Mouse (Mus musculus) heart, embryonic 14.5 days (tissue): Measurements from ENCODE around the gene Sox15. TPM values are rescaled to one million over a fixed set of nuclear protein-coding genes. Genes with fewer than 3 reads are reported as not detected.

Experiments used
- ATAC-seq: fragments of 200-750 bp; cut with Nextera tagmentation; 2 replicates; pipeline ENCODE4 v1.8.0; 2017; ENCODE audit warnings: low read depth, moderate TSS enrichment; ENCODE audit not compliant: insufficient number of reproducible peaks, insufficient read depth, low FRiP score
- H3K27ac ChIP-seq, 2 experiments: fragments of 200-500 bp in 1 of 2; fragments of 300-500 bp in 1 of 2; sonication (generic) in 1 of 2; replicated peaks in 1 of 2; 2 replicates each; pipeline ENCODE4 v1.5.1; 2012 to 2014; ENCODE audit warnings: low read depth in 2 of 2, low read length in 2 of 2, control low read depth in 1 of 2, mild to moderate bottlenecking in 1 of 2, mixed read lengths in 1 of 2; ENCODE audit not compliant: control insufficient read depth in 1 of 2, insufficient read depth in 1 of 2
- H3K27me3 ChIP-seq: fragments of 300-500 bp; sonication (generic); 2 replicates; pipeline ENCODE4 v1.6.1; 2014; ENCODE audit warnings: mild to moderate bottlenecking, low read length, control low read depth; ENCODE audit not compliant: control insufficient read depth, insufficient read depth
- H3K36me3 ChIP-seq: fragments of 300-500 bp; sonication (generic); 2 replicates; pipeline ENCODE4 v1.6.1; 2014; ENCODE audit warnings: mild to moderate bottlenecking, control low read depth, low read length, mixed read lengths; ENCODE audit not compliant: control insufficient read depth, insufficient read depth
- H3K4me1 ChIP-seq, 2 experiments: fragments of 200-500 bp in 1 of 2; fragments of 300-500 bp in 1 of 2; sonication (generic) in 1 of 2; 2 replicates each; pipeline ENCODE4 v1.6.1; 2012 to 2014; ENCODE audit warnings: low read length in 2 of 2, control low read depth in 1 of 2, mixed read lengths in 1 of 2; ENCODE audit not compliant: control insufficient read depth in 2 of 2, insufficient read depth in 2 of 2
- H3K4me2 ChIP-seq: fragments of 300-500 bp; sonication (generic); 2 replicates; pipeline ENCODE4 v1.6.1; 2014; ENCODE audit warnings: mild to moderate bottlenecking, low read length
- H3K4me3 ChIP-seq, 2 experiments: fragments of 200-500 bp in 1 of 2; fragments of 300-500 bp in 1 of 2; sonication (generic) in 1 of 2; 2 replicates each; pipeline ENCODE4 v1.5.1; 2012 to 2014; ENCODE audit warnings: low read length in 2 of 2, mild to moderate bottlenecking in 2 of 2, control low read depth in 1 of 2, low read depth in 1 of 2, moderate library complexity in 1 of 2; ENCODE audit not compliant: control insufficient read depth in 1 of 2, insufficient read depth in 1 of 2
- H3K9ac ChIP-seq: fragments of 300-500 bp; sonication (generic); 2 replicates; pipeline ENCODE4 v1.6.1; 2014; ENCODE audit warnings: mild to moderate bottlenecking, low read length
- H3K9me3 ChIP-seq: fragments of 300-500 bp; sonication (generic); 2 replicates; pipeline ENCODE4 v1.6.1; 2016; ENCODE audit warnings: low read length, control low read depth; ENCODE audit not compliant: control insufficient read depth
- WGBS: fragments of 180-500 bp; shearing (Covaris S2); extraction: QIAGEN DNeasy Blood & Tissue Kit; methylation state at CpG from one replicate; pipeline ENCODE4 v1.1.7; 2014; 5-methylcytosine and 5-hydroxymethylcytosine counted together
- polyA plus RNA-seq: library from polyadenylated mRNA; unstranded; fragments of >200 nt; fragmentation: Nextera tagmentation; extraction: Ambion mirVana; gene quantifications from 2 replicates; pipeline ENCODE4 v1.2.1, GENCODE M21; 2014

Gene Sox15
- polyA plus RNA-seq, 1 experiment from 2014 or later, result not detected

DNA sequence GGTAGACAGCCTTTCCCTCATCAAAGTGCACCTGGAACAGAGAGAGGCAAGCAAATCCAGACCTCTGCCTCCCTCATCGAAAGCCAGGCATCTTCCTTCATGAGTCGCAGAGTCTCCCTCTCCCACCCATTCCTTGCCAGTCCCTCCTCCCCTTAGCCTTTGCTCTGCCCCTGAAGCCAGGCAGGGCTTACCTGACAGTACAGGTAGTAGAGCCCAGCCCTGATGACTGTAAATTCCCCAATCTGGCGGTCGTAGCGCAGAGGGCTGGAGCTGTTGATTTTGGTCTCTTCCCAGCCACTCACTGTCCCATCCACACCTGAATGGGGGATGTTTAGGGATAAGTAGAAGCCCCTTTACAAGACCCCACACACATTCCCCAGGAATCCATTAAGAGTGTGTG lies 31.9 kb downstream of the Sox15 start:
- Histone ChIP-seq H3K27me3 (no peaks in the 10 kb centered on the region), H3K4me1 (peaks cover 16 to 23% of the 10 kb centered on the region in 2 experiments), H3K9me3 (no peaks in the 10 kb centered on the region), H3K36me3 (no peaks in the 10 kb centered on the region), H3K9ac (peak overlapping the region; percentile 50; the same call in 1 of the 2 replicates), H3K4me3 (no peak overlapping the region), H3K4me2 (no peak overlapping the region), H3K27ac (peak overlapping the region in 1 of 2 experiments; percentile 86; a peak in 1 of 4 replicates)
- ATAC-seq, result no peak
- WGBS, result 47% methylated on average over 5 of the region's 5 CpGs

DNA sequence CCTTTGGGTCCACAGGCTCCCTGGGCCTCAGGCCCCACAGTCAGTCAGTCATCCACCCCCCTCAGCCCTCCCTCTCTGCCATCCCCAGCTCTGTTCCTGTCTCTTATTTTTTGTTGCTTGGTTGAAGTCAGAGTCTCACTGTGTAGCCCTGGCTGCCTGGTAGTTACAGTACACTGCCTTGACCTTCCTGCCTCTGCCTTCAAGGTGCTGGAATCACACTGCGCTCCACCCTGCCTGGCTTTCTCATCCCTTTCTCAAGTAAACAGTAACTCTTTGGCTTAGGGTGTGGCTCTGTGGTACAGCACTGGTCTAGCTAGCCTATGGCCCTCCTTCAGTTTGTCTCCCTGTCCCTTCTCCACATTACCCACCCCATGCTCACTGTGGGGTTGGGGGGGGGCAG lies 34.8 kb downstream of the Sox15 start:
- Histone ChIP-seq H3K4me3 (no peak overlapping the region), H3K9ac (no peak overlapping the region), H3K27ac (no peak overlapping the region), H3K4me1 (peaks cover 20 to 23% of the 10 kb centered on the region in 2 experiments), H3K36me3 (no peaks in the 10 kb centered on the region), H3K27me3 (no peaks in the 10 kb centered on the region), H3K4me2 (no peak overlapping the region), H3K9me3 (no peaks in the 10 kb centered on the region)
- 95% methylated on average over 1 of the region's 1 CpGs for WGBS
- ATAC-seq, result no peak

GRCm38 (mm10) chr11:69692196-69692811 lies 37.2 kb downstream of the Sox15 start:
- H3K9ac ChIP-seq, result no peak overlapping the region
- 69% methylated on average over 9 of the region's 9 CpGs for WGBS
- H3K36me3 ChIP-seq, result no peaks in the 10 kb centered on the region
- no peak overlapping the region for H3K4me3 ChIP-seq
- no peak for ATAC-seq
- H3K4me1 ChIP-seq, result peaks cover 10 to 16% of the 10 kb centered on the region in 2 experiments
- H3K9me3 ChIP-seq, result no peaks in the 10 kb centered on the region
- no peak overlapping the region for H3K27ac ChIP-seq
- no peaks in the 10 kb centered on the region for H3K27me3 ChIP-seq
- H3K4me2 ChIP-seq, result no peak overlapping the region

DNA sequence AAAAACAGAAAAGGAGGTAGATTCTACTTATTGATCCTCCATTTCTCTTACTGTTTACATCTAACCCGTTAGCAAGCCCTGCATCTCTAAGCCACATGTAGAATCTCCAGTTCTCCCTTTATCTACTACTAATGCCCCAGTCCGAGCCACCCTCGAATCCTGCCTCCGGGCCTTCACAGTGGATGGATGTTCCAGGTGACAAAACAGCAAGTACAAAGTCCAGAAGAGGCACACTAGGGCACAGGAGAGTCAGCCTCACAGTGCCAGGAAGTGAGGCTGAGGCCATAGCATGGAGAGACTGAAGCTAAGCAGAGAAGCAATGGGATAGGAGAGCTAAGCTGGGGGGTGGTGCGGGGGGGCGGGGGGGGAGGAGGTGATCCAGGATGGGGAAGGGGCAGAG lies 37.7 kb downstream of the Sox15 start:
- no peak for ATAC-seq

GRCm38 (mm10) chr11:69693421-69693965 lies 38.4 kb downstream of the Sox15 start:
- no peak overlapping the region for H3K4me2 ChIP-seq
- no peaks in the 10 kb centered on the region for H3K36me3 ChIP-seq
- ATAC-seq, result no peak
- H3K27me3 ChIP-seq, result no peaks in the 10 kb centered on the region
- H3K4me1 ChIP-seq, result peaks cover 10 to 16% of the 10 kb centered on the region in 2 experiments
- H3K9me3 ChIP-seq, result no peaks in the 10 kb centered on the region
- H3K27ac ChIP-seq, result no peak overlapping the region
- H3K4me3 ChIP-seq, result no peak overlapping the region
- no peak overlapping the region for H3K9ac ChIP-seq
- 41% methylated on average over 11 of the region's 11 CpGs for WGBS

More for the DNA sequence above, 37.7 kb downstream of the Sox15 start:
- no peak overlapping the region for H3K27ac ChIP-seq
- no peaks in the 10 kb centered on the region for H3K27me3 ChIP-seq
- no peak overlapping the region for H3K4me3 ChIP-seq
- no peaks in the 10 kb centered on the region for H3K9me3 ChIP-seq
- H3K4me1 ChIP-seq, result peaks cover 10 to 16% of the 10 kb centered on the region in 2 experiments
- no peak overlapping the region for H3K4me2 ChIP-seq
- 83% methylated on average over 6 of the region's 6 CpGs for WGBS
- H3K36me3 ChIP-seq, result no peaks in the 10 kb centered on the region
- no peak overlapping the region for H3K9ac ChIP-seq

- Histone ChIP-seq H3K9me3 (no peaks in the 10 kb centered on the region), H3K27ac (peak overlapping the region in 1 of 2 experiments; percentile 64; a peak in 1 of 4 replicates), H3K4me3 (peak overlapping the region; percentile 57 to 60), H3K27me3 (no peaks in the 10 kb centered on the region), H3K9ac (peak overlapping the region; percentile 85), H3K4me2 (peak overlapping the region; percentile 93), H3K4me1 (peaks cover 14 to 23% of the 10 kb centered on the region in 2 experiments), H3K36me3 (no peaks in the 10 kb centered on the region)
- 26% methylated on average over 6 of the region's 6 CpGs for WGBS
- ATAC-seq, result 0 out of 2 replicates have a peak, but pooled peaks have one; percentile 2
Measured at GRCm38 (mm10) chr11:69695046-69695360, 39.9 kb downstream of the Sox15 start.

DNA sequence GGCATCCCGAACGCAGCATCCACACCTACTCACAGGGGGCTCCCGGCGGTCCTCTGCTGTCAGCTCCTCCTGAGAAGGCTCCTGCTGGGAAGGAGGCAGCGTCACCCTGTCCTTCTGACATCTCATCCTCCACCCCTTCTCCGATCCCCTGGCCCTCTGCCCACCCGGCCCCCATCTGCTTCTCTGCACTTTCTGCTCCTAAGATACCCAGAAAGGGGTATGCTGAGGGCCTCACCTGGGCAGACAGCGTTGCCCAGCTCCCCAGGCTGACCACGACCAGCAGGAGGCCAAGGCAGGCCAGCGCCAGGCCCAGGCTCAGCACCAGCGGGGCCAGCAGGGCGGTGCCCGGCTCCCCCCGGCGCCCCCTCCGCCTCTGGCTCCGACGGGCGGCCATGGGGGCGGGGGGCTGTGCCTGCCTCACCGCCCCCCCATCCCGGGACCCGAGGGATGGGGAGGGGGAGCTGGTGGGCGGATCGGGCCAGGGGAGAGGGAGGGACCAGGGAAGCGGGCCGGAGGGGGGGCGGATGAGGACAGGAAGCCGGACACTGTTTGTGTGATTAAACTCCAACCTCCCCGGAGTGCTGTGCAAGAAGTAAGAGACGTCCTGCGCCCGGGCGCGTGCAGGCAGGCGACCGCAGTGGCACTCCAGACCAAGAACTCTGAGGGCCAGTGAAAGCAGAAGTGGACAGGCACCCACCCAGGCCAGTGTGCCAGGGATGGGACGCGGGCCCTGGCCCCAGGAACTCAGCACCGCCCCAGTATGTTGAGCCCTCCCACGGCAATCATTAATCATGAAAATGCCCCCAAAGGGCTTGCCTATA lies 40.5 kb downstream of the Sox15 start, which contains the start of the genes Tnfsf12 and Tnfsfm13:
Gene Tnfsf12 (minus strand): TSS at position 489 of the 821 bp plus-strand sequence.
Gene Tnfsfm13 (minus strand): TSS at position 738 of the 821 bp plus-strand sequence.
- H3K9me3 ChIP-seq, result no peaks in the 10 kb centered on the region
- H3K36me3 ChIP-seq, result no peaks in the 10 kb centered on the region
- H3K4me2 ChIP-seq, result peak within 1 kb of the TSS; percentile 93
- no peaks in the 10 kb centered on the region for H3K27me3 ChIP-seq
- ATAC-seq, result peak; percentile 73
- WGBS, result 2% methylated on average over 26 of the region's 41 CpGs
- H3K9ac ChIP-seq, result peak within 1 kb of the TSS; percentile 85
- H3K27ac ChIP-seq, result peak within 1 kb of the TSS; percentile 64 to 77
- H3K4me1 ChIP-seq, result peaks cover 14 to 27% of the 10 kb centered on the region in 2 experiments
- H3K4me3 ChIP-seq, result peak within 1 kb of the TSS; percentile 57 to 60
